Mouse (Mus musculus) kidney, postnatal 4 days (tissue): Measurements from ENCODE around the gene Mettl25.

Experiments used
- DNase-seq, 2 experiments: peaks; one replicate each; pipeline ENCODE4 v3.0.0; 2021; ENCODE audit warnings: mixed read lengths in 2 of 2

The Mettl25 gene

GRCm38 (mm10) chr10:105746019-105746418 lies 95.2 kb downstream of the Mettl25 start:
- DNase-seq, result no peak

GRCm38 (mm10) chr10:105741736-105742135 lies 99.4 kb downstream of the Mettl25 start:
- no peak for DNase-seq

- no peak for DNase-seq
Measured at GRCm38 (mm10) chr10:105738942-105739341, 102.2 kb downstream of the Mettl25 start.

GRCm38 (mm10) chr10:105727798-105728197 lies 113.4 kb downstream of the Mettl25 start:
- DNase-seq, result no peak

GRCm38 (mm10) chr10:105727353-105727752 lies 113.8 kb downstream of the Mettl25 start:
- no peak for DNase-seq

DNA sequence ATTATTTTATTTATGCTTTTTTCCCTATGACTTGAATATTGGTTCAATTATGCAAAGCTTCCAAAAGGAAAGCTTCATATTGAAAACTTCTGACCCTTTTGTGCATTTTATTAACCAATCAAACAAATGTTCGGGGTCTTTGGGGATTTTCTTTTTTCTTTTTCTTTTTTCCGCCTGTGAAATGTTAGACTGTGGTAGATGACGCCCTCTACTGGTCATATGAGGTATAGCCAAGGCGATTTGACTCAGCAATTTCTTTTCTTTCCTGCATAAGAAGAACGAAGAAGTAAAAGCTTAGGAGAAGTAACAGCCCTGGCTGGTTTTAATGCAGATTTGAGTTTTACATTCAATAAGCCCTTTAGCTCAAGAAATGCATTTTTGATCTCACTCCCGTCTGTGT lies 126.3 kb downstream of the Mettl25 start:
- peak; percentile 5 to 24 for DNase-seq

GRCm38 (mm10) chr10:105714366-105714765 lies 126.8 kb downstream of the Mettl25 start:
- no peak for DNase-seq

DNA sequence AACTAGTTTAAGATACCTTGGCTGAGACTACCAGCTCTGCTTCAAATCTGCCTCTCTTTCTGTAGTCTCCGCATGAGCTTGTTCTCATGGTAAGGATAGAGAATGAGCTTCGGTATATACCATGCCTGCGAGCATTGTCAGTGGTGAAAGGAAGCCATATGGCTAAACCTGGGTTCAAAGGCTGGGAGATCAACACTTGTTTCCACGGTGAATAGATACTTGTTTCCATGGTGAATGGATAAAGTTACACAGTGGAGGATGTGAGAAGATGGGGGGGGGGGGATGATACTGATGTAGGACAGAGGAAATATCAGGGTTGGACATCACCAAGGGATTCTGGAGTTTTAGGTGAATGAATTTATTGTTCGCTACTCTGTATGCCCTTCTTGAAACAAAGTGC lies 128.0 kb downstream of the Mettl25 start:
- DNase-seq, result no peak
